Mouse (Mus musculus): ENCODE measurements around the gene Adam20. TPM values are rescaled to one million over a fixed set of nuclear protein-coding genes. Genes with fewer than 3 reads are reported as not detected.

Gene Adam20
- total RNA-seq (2023), result not detected

DNA sequence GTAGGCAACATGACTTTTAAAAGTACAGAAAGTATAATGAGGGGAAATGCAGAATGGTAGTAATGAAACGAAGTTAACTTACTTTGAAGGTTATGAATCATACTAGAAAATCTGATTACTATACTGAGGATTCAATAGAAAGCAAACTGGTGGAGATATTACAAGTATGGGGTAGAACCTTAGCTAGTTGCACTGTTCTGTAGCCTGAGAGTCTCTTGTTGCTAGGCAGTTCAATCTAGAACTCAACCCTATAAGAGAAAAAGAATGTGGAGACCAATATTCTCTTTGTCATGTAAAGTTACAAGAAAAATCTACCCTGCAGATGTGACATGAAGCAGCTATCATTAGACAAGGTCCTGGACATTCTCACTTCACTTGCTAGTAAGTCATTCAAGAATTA is at the start of gene Adam20:
Gene Adam20, plus strand, starts transcription at position 301 of the 400 bp plus-strand sequence.

GRCm38 (mm10) chr8:40751908-40752307 is 41.2 kb upstream of the Adam20 start, which contains the start of gene Adam25:
Adam25 (plus strand) TSS chr8:40752208.

Other genes starting within 250 kb of the Adam20 start
- gene Adam24, start 118.2 kb upstream of the Adam20 start, total RNA-seq (2023), result not detected
- gene Adam25, start 41.1 kb upstream of the Adam20 start, total RNA-seq (2023), result not detected
- gene Adam39, start 29.7 kb downstream of the Adam20 start, total RNA-seq (2023), result not detected

All from monocyte, adult 59 days (primary cell).